Mouse (Mus musculus): ENCODE measurements at regions not wholly inside any gene's neighbourhood (a gene's known extent, or its start where the extent isn't known, plus 50 kb on each side); places are given as distances from the start of the nearest gene placed in this dataset.
A peak's percentile ranks its signal among the peaks of the same experiment; 100 is the strongest.

DNA sequence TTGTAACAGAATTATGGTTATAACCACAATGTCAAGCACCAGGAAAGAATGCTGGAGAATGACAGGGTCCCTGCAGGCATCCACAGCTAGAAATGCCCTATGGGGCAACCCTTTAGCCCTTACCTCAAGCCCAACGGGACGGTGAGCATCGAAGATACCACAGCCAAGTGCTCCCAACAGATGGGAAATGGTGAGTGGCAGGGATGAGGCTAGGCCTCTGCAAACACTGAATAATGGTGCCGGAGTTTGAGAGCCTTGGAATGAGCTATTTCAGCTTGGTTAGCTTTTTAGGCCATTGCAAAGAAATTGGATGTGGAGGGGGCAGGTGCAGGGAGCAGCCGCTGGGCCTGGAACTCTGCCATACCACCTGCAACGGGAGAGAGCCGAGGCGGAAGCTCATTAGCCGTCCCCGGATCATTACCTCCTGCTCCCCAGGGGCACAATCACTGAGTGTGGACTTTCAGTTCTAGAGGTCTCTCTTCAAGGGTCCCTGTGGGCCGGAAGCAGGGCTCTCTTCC is 117.9 kb downstream of the Usp31 start:
- no peak for DNase-seq (ENCODE audit: low spot score)

GRCm38 (mm10) chr7:121587713-121588112 is 119.3 kb downstream of the Usp31 start:
- DNase-seq (ENCODE audit: low spot score): no peak

DNA sequence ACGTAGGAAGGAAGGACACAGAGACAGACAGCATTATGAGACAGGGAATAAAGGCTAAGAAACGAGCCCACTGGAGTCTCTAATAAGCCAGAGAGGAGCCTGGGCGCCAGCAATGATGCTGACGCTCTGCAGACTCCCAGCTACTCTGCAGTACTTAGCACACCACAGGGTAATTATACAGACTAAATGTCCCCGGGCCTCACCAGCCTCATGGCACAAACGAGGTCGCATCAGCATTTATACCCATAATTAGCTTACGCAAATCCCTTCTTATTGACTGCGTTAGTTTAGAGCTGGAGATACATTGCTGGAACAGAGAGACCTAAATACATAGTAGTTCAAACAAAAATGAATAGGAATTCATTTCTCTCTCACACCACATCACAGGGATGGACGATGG is 121.3 kb downstream of the Usp31 start:
- DNase-seq (ENCODE audit: low spot score): no peak

GRCm38 (mm10) chr7:121579497-121579896 is 127.6 kb downstream of the Usp31 start:
- no peak for DNase-seq (ENCODE audit: low spot score)

- no peak for DNase-seq (ENCODE audit: low spot score)
Measured at GRCm38 (mm10) chr7:121572681-121573335, 134.2 kb downstream of the Usp31 start.

- no peak for DNase-seq (ENCODE audit: low spot score)
Measured at GRCm38 (mm10) chr7:121571741-121572140, 135.3 kb downstream of the Usp31 start.

DNA sequence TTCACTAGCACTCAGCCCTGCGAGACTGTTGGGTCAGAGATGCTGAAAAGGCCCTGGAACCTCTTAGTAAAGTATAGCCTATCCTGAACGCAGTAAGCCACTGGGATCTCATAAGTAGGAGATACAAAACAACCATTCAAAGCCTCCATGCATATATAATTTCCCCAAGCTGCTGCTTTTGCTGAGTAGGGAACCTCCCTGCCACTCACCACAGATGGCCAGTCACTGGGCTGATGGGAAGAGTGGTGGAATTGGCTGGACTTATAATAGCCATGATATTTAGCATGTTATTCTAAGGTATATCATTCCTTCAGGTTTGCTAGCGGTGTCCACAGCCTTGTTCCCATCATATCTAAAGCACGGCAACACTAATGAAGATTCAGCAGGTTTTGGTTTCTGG is 135.8 kb downstream of the Usp31 start:
- no peak for DNase-seq (ENCODE audit: low spot score)

- no peak for DNase-seq (ENCODE audit: low spot score)
Measured at GRCm38 (mm10) chr7:121569248-121569647, 137.8 kb downstream of the Usp31 start.

DNA sequence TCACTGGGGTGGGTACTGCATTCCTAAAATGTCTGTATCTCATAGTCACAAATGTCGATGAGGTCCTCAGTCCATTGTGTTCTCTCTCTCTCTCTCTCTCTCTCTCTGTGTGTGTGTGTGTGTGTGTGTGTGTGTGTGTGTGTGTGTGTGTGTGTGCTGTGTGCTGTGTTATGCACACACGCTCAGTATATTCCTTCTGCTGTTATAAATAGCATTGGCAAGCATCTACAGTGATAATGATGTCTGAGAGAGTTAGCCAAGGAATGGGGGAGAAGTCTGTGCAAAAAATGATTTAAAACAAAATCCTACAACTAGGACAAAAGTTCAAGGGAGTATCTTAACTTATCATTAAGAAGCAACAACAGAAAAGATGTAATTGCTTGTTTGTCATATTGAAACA is 139.0 kb downstream of the Usp31 start:
- no peak for DNase-seq (ENCODE audit: low spot score)

GRCm38 (mm10) chr7:121563526-121563925 is 143.5 kb downstream of the Usp31 start:
- peak; percentile 15 for DNase-seq (ENCODE audit: low spot score)

- DNase-seq (ENCODE audit: low spot score): no peak
Measured at GRCm38 (mm10) chr7:121555420-121555819, 151.6 kb downstream of the Usp31 start.
